Mouse (Mus musculus) limb, embryonic 15.5 days (tissue): ENCODE measurements at regions not wholly inside any gene's neighbourhood (a gene's known extent, or its start where the extent isn't known, plus 50 kb on each side); places are given as distances from the start of the nearest gene placed in this dataset.

ENCODE experiments used
- ATAC-seq: fragments of 200-750 bp; cut with Nextera tagmentation; 2 replicates; pipeline ENCODE4 v1.8.0; 2017; ENCODE audit warnings: low read depth, moderate TSS enrichment; ENCODE audit not compliant: insufficient number of reproducible peaks, low FRiP score, low TSS enrichment
- H3K27ac ChIP-seq: fragments of 300-500 bp; sonication (generic); 2 replicates; pipeline ENCODE4 v1.5.1; 2015; ENCODE audit warnings: moderate library complexity, mild to moderate bottlenecking, inconsistent platforms
- H3K27me3 ChIP-seq: fragments of 300-500 bp; sonication (generic); 2 replicates; pipeline ENCODE4 v1.6.1; 2015; ENCODE audit warnings: inconsistent platforms
- H3K36me3 ChIP-seq: fragments of 300-500 bp; sonication (generic); 2 replicates; pipeline ENCODE4 v1.6.1; 2015; ENCODE audit warnings: inconsistent platforms
- H3K4me1 ChIP-seq: fragments of 300-500 bp; sonication (generic); 2 replicates; pipeline ENCODE4 v1.6.1; 2015; ENCODE audit warnings: inconsistent platforms
- H3K4me2 ChIP-seq: fragments of 300-500 bp; sonication (generic); 2 replicates; pipeline ENCODE4 v1.6.1; 2015; ENCODE audit warnings: mild to moderate bottlenecking, inconsistent platforms
- H3K4me3 ChIP-seq: fragments of 300-500 bp; sonication (generic); 2 replicates; pipeline ENCODE4 v1.5.1; 2015; ENCODE audit warnings: mild to moderate bottlenecking, inconsistent platforms
- H3K9ac ChIP-seq: fragments of 300-500 bp; sonication (generic); 2 replicates; pipeline ENCODE4 v1.6.1; 2015; ENCODE audit warnings: inconsistent platforms
- H3K9me3 ChIP-seq: fragments of 300-500 bp; sonication (generic); 2 replicates; pipeline ENCODE4 v1.6.1; 2016; ENCODE audit warnings: inconsistent platforms
- WGBS: fragments of 180-500 bp; shearing (Covaris S2); methylation state at CpG from one replicate; pipeline ENCODE4 v1.1.7; 2015; 5-methylcytosine and 5-hydroxymethylcytosine counted together

- ATAC-seq: no peak
- no peaks in the 10 kb centered on the region for H3K9me3 ChIP-seq
- H3K4me2 ChIP-seq: no peak overlapping the region
- H3K27ac ChIP-seq: no peak overlapping the region
- H3K36me3 ChIP-seq: no peaks in the 10 kb centered on the region
- H3K27me3 ChIP-seq: no peaks in the 10 kb centered on the region
- H3K4me1 ChIP-seq: 0 out of 2 replicates have a peak, but pooled peaks cover 6% of the 10 kb centered on the region
- H3K4me3 ChIP-seq: no peak overlapping the region
- 46% methylated on average over 4 of the region's 4 CpGs for WGBS
- H3K9ac ChIP-seq: no peak overlapping the region
These were observed 69.6 kb upstream of the Rnf152 start for GRCm38 (mm10) chr1:105426086-105426485.

GRCm38 (mm10) chr1:105423380-105423779 lies 66.9 kb upstream of the Rnf152 start:
- no peak for ATAC-seq
- 62% methylated on average over 2 of the region's 2 CpGs for WGBS
- no peaks in the 10 kb centered on the region for H3K9me3 ChIP-seq
- no peak overlapping the region for H3K4me3 ChIP-seq
- H3K9ac ChIP-seq: no peak overlapping the region
- peaks cover 11% of the 10 kb centered on the region; the same call in 1 of the 2 replicates for H3K4me1 ChIP-seq
- no peaks in the 10 kb centered on the region for H3K27me3 ChIP-seq
- H3K27ac ChIP-seq: no peak overlapping the region
- no peaks in the 10 kb centered on the region for H3K36me3 ChIP-seq
- H3K4me2 ChIP-seq: no peak overlapping the region

- H3K27me3 ChIP-seq: no peaks in the 10 kb centered on the region
- no peaks in the 10 kb centered on the region for H3K9me3 ChIP-seq
- no peaks in the 10 kb centered on the region for H3K36me3 ChIP-seq
- no peak overlapping the region for H3K27ac ChIP-seq
- ATAC-seq: no peak
- peaks cover 11% of the 10 kb centered on the region; the same call in 1 of the 2 replicates for H3K4me1 ChIP-seq
- H3K4me3 ChIP-seq: no peak overlapping the region
- H3K9ac ChIP-seq: no peak overlapping the region
- 82% methylated on average over 6 of the region's 6 CpGs for WGBS
- no peak overlapping the region for H3K4me2 ChIP-seq
These were observed 66.4 kb upstream of the Rnf152 start for GRCm38 (mm10) chr1:105422945-105423344.

GRCm38 (mm10) chr1:105420374-105421046 lies 64.0 kb upstream of the Rnf152 start:
- Histone ChIP-seq H3K27ac (no peak overlapping the region), H3K27me3 (no peaks in the 10 kb centered on the region), H3K9me3 (no peaks in the 10 kb centered on the region), H3K4me1 (peaks cover 10% of the 10 kb centered on the region; the same call in 1 of the 2 replicates), H3K4me3 (no peak overlapping the region), H3K9ac (no peak overlapping the region), H3K4me2 (no peak overlapping the region), H3K36me3 (no peaks in the 10 kb centered on the region)
- ATAC-seq: peak; percentile 19; the same call in 1 of the 2 replicates
- 52% methylated on average over 5 of the region's 5 CpGs for WGBS
